Mouse (Mus musculus) colon, adult 2 months (tissue): Measurements from ENCODE around the gene Klk6. TPM values are rescaled to one million over a fixed set of nuclear protein-coding genes. Genes with fewer than 3 reads are reported as not detected.

Source experiments
- polyA plus RNA-seq: library from polyadenylated mRNA; depleted of rRNA; stranded (reverse); fragments of >200 nt; gene quantifications from 2 replicates; pipeline ENCODE4 v1.2.3, GENCODE M21; 2012; rRNA removed

Gene Klk6
- not detected in 2 replicates for polyA plus RNA-seq

DNA sequence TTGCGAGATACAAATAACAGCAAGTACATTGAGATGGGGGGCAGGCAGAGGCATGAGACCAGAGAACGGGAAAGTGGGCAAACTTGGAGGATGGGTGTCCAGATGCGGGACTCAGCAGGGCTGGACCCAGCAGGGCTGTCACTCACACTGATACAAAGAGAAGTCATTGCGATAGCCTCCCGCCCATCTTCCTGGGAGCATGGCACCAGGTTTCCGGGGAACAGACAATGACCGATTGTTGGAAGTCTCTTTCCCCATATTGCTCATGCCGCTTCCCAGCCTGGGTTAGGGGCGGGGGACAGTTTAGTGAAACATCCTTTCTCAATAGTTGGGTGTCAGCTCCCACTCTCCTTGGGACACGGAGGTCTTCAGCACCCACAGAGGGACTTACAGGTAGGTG lies at the start of gene Klk6:
Gene Klk6 (plus strand): TSS at position 301 of the 400 bp plus-strand sequence.

DNA sequence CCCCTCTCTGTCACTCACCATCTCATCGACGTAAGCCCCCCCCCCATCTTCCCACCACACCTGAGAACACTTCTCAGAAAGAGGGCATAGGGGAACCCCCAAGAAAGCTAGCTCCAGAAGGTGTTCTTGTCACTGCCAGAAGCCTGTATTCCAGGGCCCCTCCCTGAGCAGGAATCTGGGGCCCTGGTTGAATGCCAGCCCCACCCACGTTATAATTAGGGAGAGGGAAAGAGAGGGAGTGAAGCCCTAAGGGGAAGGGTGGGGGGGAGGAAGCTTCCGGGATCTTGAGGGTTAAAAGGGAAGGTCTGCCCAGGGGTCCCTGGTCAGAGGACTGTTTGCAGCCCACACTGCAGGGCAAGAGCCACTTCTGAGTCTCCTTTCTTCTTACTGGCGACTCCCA lies 43.6 kb upstream of the Klk6 start, which contains the start of gene Klk10:
Gene Klk10 (plus strand): TSS at position 290 of the 400 bp plus-strand sequence.

DNA sequence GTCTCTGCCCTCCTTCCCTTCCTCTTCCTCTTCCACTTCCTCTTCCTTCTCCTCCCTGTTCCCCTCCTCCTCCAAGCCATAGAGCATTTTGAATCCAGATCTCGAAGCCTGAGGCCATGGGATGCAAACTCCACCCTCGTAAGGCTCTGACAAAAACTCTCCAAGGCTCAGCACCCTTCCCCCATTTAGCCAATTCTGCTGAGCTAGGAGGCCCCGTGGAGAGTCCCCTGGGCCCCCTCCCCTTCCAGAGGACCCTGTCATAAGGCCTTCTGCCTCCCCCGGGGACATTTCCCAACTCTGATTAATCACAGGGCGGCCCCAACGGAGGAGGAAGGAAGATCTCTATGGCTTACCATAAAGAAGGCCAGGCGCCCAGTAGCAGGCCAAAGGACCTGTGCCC lies 32.7 kb upstream of the Klk6 start, which contains the start of gene Klk9:
Gene Klk9 (plus strand): TSS at position 301 of the 400 bp plus-strand sequence.

DNA sequence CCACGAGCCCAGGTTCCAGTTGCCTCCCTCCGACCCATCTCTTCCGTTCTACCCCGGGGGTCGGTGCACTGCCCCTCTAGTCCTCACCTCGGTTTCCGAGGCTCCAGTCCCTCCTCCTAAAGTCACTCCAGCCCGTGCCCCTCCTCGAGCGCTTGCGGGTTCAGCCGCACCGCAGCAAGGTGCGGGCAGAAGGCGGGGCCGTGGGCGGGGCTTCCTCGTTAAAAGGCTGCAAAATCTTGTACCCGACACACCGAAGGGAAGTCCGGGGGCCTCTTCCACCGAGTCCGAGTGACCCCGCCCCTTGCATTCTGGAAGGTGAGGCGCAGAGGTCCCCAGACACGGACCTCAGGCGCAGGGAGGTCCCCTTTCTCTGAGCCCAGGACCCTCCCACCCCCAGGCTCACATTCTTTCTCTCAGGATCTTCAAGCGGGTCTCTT lies 26.9 kb upstream of the Klk6 start, which contains the start of gene Klk8:
Gene Klk8 (plus strand): TSS at position 245 of the 437 bp plus-strand sequence.

DNA sequence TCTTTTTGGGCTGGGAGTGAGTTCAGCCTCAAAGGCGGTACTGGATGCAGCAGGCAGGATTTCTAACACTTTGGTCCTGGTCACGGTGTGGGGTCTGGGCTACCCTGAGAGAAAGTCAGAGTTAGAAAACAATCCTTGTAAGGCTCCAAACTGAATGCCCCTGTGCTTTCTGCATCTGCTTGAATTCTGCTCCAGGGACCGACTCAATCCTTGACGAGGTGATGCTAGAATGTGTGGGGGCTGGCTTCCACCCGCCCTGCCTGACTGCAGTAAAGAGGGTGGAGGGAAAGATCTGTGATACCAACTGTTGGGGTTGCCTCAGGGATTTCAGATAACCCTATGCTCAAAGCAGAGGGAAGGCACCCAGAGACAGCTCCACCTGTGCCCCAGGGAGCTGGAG lies 13.3 kb upstream of the Klk6 start, which contains the start of gene Klk7:
Gene Klk7 (plus strand): TSS at position 301 of the 400 bp plus-strand sequence.

DNA sequence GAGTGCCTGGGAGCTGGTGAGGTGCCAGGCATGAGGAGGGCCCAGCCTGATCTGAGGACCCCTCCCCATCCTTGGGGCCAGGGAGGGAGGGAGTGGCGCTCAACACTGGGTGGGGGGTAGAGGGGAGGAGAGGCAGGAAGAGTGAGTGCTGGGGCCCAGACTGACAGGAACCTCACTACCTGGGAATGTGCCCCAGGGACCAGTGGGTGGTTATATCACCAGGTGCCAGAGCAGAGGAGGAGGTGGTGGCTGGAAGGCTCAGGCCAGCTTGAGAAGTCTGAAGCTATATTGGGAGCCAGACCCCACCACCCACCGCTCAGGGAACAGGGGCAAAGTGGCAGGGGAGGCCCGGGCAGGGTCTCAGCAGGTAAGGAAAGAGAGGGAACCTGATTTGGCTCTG lies 17.4 kb downstream of the Klk6 start, which contains the start of gene Klk5:
Gene Klk5 (plus strand): TSS at position 271 of the 400 bp plus-strand sequence.

DNA sequence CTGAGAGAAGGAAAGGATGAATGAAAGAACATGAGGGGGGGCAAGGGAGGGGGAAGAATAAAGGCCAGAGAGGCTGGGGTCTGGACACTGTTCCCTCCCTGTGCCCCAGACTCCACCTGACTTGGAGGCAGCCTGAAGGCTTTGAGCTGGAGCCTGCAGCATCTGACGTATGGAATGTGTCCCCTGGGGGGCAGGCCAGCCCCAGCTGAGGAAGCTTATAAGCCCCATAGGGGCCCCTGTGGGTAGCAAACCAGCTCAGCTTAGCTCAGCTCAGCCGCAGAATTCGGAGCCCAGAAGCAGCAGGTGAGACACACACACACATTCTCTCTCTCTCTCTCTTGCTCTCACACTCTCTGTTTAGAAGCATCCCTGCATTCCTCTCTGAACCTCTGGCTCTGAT lies 56.6 kb downstream of the Klk6 start, which contains the start of gene Klk4:
Gene Klk4 (plus strand): TSS at position 249 of the 400 bp plus-strand sequence.

Other genes with a start within 250 kb of the Klk6 start
- gene Zfp719, start 244.9 kb upstream of the Klk6 start, polyA plus RNA-seq = 0.48 and 0.83 TPM in 2 replicates
- not detected in 2 replicates for gene Zfp819, start 217.3 kb upstream of the Klk6 start, polyA plus RNA-seq
- gene Ceacam18, start 189.8 kb upstream of the Klk6 start, polyA plus RNA-seq = 4.5 and 5.2 TPM in 2 replicates
- 2.0 TPM in 2 replicates for gene Siglece, start 164.3 kb upstream of the Klk6 start, polyA plus RNA-seq
- gene Ctu1, start 152.5 kb upstream of the Klk6 start, polyA plus RNA-seq = 17.9 and 19.5 TPM in 2 replicates
- gene Klk14, start 134.1 kb upstream of the Klk6 start, polyA plus RNA-seq = 0.12 and 0.40 TPM in 2 replicates
- 0.32 and 0.38 TPM in 2 replicates for gene Klk13, start 111.9 kb upstream of the Klk6 start, polyA plus RNA-seq
- not detected in 2 replicates for gene Klk12, start 55.6 kb upstream of the Klk6 start, polyA plus RNA-seq
- gene Klk11, start 49.9 kb upstream of the Klk6 start, polyA plus RNA-seq = 0.13 TPM in 1 of 2 replicates, not detected in the other
- gene Klk10, start 43.5 kb upstream of the Klk6 start, polyA plus RNA-seq = 0.71 and 1.4 TPM in 2 replicates
- not detected in 2 replicates for gene Klk9, start 32.6 kb upstream of the Klk6 start, polyA plus RNA-seq
- gene Klk8, start 26.9 kb upstream of the Klk6 start, polyA plus RNA-seq = 2.8 and 3.5 TPM in 2 replicates
- gene Klk7, start 13.2 kb upstream of the Klk6 start, polyA plus RNA-seq = not detected in 2 replicates
- not detected in 2 replicates for gene Klk5, start 17.5 kb downstream of the Klk6 start, polyA plus RNA-seq
- not detected in 2 replicates for gene Klk4, start 56.7 kb downstream of the Klk6 start, polyA plus RNA-seq
- gene Klk15, start 109.2 kb downstream of the Klk6 start, polyA plus RNA-seq = 8.0 and 8.3 TPM in 2 replicates
- gene Klk1b8, start 126.2 kb downstream of the Klk6 start, polyA plus RNA-seq = not detected in 2 replicates
- gene Klk1b1, start 142.3 kb downstream of the Klk6 start, polyA plus RNA-seq = not detected in 2 replicates
- not detected in 2 replicates for gene Klk1b9, start 151.6 kb downstream of the Klk6 start, polyA plus RNA-seq
- gene Klk1b11, start 171.4 kb downstream of the Klk6 start, polyA plus RNA-seq = 1.2 TPM in 1 of 2 replicates, not detected in the other
- gene Klk1b26, start 187.7 kb downstream of the Klk6 start, polyA plus RNA-seq = not detected in 2 replicates
- 0.17 TPM in 1 of 2 replicates, not detected in the other for gene Klk1b27, start 227.8 kb downstream of the Klk6 start, polyA plus RNA-seq